Mouse (Mus musculus) adrenal gland, postnatal 10 days (tissue): ENCODE measurements around the gene Farsb. TPM values are rescaled to one million over a fixed set of nuclear protein-coding genes. Genes with fewer than 3 reads are reported as not detected.

Experiments used
- DNase-seq: peaks from one replicate; pipeline ENCODE4 v3.0.0; 2021; ENCODE audit warnings: mixed read lengths
- total RNA-seq, 2 experiments: library from RNA; stranded (reverse); gene quantifications; 2 replicates each; pipeline ENCODE4 v1.2.3; 2021

Gene Farsb
- total RNA-seq, 2 experiments from 2014 or later: 58.7 to 60.2 TPM

DNA sequence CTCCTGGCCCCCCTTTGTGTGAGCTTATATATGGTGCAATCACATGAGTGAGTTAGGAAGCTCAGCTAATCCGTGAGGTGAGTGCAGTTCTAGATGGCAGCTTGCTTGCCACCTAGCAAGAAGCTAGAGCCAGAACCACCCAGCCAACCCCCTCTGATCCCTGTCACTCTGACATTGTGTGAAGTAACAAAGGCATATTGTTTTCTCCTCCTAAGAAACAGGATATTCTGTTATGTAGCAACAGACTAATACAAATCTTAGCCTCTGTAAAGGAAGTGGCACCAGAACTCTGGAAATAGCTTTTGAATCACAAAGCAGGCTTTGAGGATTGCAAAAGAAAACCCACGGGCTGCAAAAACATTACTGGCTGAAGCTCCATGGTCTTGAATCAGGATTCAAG, 4.3 kb downstream of the Farsb start:
- DNase-seq: no peak

DNA sequence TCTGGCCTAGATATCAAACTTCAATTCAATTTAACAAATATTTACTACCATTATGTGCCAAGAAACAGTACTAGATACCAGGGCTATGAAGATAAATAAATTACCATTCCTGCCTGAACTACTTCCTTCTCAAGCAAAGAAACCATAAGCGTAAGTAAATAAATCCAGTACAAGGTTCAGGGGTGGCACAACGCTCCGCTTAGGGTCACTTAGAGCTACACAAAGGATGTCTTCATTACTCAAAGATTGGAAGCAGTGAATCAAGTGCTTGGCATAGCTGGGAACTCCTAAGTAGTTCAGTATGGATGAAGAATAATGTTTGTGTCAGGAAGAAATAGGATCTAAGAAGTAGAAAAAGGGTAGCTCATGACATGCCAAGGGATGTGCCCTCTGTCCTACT, 5.3 kb downstream of the Farsb start:
- DNase-seq: no peak

GRCm38 (mm10) chr1:78472441-78472840, 16.3 kb downstream of the Farsb start:
- DNase-seq: no peak

DNA sequence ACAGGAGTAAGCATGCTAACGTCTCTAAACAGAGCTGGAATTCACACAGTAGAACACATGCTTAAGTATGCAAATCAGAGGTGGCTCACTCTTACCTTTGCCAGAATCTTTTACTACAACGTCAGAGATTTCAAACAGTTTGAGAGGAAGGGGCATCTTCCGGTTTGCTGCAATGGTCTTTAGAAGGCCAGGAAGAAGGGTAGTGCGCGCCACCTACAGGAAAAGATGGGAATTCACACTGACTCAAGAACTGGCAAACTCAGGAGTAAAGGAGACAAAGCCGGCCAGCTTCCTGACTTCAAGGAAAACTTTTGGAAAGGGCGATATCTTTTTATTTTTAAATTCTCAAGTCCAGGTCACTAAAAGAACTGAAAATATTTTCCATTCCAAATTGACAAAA, 34.0 kb downstream of the Farsb start:
- peak; percentile 33 for DNase-seq

DNA sequence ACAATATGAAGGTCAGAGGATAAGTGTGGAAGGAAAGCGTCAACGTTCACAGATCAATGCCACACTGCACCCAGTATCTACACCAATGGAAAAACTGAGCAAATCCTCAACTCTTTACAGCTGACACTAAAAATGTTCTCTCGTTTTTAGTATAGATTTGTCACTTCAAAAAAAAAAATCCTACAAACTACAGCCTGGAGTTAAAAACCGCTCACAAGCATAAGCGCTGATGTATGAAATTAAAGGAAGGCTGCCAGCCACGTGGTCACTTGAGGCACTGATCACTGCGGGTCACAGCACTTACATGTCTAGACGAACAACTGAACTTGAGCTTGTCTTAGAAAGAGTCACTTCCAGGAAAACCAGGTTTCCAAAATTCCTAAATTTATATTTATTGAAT, 34.8 kb downstream of the Farsb start:
- DNase-seq: no peak

DNA sequence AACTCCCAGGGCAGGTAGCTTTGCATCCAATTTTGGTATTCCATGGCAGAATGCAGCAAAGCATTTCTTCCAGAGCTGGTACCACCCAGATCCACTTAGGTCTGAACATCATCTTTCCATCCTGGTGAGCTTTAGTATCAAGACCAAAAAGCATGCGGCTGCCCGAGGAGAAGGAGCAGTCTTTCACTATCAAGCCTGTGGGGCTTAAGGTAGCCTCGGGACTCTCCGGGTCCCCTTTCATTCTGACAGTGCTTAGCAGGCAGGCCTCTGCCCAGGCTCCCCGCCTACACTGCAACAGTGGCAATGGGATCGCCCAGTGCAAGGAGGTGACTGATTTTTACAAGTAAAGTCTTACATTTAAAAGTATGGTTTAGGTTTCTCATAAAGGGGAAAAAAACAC, 36.2 kb downstream of the Farsb start:
- DNase-seq: no peak

DNA sequence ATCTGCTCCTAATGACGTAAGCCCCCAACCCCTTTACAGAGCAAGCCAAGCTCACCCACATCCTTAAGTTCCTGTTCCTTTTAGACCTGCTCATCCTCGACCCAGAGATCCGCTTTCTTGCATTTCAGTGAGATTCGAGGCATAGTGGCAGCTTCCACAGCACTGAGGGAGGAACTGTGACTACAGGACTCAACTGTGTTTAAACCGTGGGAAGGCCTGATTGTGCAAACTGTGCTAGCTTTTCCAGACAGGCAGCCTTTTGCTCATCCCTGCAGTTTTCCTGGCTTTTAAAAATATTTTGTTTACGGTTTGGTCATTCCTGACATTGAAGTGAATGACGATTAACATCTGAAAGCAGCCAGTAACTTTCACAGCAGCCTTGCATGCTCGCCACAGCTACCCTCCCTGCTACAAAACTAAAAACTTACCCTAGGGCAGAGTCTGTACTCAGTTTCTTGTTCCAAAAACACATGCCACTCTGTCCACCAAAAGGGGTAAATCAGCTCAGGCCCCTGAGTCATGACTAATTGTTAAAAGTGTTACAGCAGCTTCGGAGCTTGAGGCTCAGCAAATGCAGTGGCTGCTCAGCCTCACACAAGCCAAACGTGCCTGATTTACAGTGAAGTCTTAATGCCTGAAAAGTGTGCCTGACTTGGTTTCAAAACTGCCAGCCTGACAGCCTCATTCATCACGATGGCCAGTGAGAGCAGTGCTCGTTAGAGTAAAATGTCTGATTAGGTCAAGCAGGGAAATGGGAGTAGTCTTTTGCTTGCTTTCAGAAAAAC, 37.4 kb downstream of the Farsb start:
- no peak for DNase-seq

DNA sequence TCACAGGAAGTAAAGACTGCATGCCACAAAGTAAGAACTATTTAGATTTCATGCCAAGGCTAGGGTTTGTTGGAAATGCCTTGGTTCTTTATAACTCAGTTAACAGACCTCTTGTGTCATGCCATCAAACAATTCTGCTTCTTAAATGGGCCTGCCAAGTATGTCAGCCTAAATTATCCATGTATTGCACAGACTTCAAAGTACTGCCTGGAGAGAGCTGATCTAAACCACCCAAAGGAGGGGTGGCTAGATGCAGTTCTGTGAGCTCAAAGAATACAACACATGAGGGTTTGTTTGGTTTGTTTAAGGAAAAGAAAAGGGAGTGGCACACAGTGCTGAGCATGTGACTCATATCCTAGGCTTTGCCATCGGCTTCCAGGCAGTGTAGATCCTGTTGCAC, 40.6 kb downstream of the Farsb start:
- no peak for DNase-seq

DNA sequence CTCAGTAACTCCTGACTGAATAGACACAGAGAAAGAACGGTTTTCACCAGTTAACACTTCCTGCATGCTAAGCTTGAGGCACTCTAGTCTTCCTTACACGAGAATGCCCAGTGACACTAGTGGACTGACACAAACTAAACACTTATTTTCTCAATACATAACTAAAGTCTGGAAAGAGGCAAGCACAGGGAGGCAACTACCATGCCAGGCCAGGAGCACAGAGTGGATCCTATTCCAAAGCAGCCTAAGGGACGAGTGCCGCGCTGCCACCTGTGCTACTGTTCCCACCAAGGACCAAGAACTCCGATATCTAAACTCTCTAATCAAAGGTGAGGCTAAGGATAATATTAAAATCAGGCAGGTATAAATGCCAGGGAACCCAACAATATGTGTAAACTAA, 42.0 kb downstream of the Farsb start:
- no peak for DNase-seq

DNA sequence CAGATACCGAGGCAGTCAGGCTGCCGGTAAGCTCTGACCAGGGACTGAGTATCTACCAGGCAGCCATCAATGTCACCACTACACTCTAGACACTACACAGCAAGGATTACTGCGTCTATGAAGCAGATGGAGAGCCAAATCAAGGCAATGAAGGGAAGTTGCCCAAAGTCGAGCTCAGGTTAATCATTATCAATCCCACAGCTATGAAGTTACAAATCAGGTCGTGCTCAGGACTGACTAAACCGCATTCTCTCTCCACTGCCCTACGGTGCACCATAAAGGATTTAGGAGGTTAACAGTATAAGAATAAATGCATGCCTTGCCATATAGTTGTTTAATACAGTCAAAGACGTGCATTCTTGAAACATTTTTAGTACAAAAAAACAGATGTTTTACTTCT, 42.5 kb downstream of the Farsb start:
- DNase-seq: no peak

DNA sequence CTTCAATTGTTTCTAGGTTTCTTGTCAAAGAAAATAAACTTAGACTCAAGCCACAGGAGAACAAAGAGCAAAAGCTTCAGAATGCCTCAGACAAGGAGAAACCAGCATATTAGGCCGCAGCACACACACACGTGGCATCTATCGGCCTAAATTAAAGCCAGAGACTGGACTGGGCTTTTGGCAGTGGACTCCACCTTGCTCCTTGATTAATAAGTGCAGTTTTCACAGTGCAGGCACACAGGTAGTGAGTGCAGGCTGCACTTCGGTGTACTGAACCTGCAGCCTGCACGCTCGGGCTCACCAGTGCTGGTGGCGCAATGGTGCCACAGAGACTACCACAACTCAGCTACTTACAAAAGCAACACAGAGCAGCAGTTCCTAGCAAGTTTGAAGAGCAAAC, 45.6 kb downstream of the Farsb start:
- no peak for DNase-seq

DNA sequence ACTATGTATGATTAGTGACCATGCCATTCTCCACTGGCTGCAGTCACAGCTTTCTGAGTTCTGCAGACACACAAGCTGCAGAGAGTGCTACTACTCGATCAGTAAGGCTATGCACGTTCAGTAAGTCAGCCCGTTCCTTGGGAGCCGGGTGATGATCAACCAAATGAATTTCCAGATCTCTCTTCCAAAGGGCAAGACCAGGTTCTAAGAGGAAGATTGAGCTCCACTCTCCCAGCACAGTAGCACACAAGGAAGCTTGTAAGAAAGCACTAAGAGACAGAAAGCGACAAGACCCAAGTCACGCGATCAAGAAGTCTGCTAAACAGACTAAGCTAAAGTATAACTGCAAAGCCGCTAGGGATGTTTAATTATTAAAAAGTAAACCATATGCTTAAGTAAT, 48.0 kb downstream of the Farsb start:
- DNase-seq: no peak

- DNase-seq: no peak
Measured at GRCm38 (mm10) chr1:78437150-78437549, 51.5 kb downstream of the Farsb start.

GRCm38 (mm10) chr1:78436445-78436844, 52.3 kb downstream of the Farsb start:
- no peak for DNase-seq

DNA sequence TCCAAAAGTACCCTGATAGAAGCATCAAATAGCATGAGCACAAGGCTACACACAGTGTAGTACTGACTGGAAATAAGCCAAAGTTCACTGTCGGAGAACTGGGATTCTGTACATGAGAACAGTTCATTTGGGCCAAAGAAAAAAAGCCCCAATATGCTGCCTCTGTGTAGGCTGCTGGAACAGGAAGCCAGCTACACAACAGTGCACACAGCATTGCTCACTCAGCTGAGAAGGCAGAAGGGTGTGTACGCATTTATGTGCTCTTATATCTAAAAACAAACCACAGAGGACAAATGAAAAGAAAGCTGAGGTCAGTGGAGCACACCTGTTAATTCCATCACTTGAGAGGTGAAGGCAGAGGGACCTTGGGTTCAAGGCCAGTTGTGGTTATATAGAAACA, 52.7 kb downstream of the Farsb start:
- DNase-seq: no peak

DNA sequence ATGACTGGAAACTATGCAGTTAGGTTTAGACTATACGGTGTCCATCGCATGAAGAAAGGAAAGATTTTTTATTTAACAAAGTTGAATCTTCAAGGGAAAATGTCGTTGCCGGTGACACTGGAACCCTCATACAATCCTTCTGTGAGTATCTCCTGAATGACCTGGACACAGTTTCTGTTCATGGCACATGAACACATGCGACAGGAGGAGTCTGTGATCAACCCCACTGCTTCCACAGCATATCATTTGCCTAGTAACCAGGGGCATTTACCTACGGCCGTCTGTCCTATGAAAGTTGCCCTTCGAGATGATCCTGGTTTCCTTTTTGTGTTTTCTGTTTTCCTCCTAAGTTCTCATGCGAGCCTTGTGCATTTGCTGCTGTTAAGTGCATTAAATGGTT, 55.2 kb downstream of the Farsb start:
- no peak for DNase-seq

GRCm38 (mm10) chr1:78428851-78429250, 59.8 kb downstream of the Farsb start:
- no peak for DNase-seq

DNA sequence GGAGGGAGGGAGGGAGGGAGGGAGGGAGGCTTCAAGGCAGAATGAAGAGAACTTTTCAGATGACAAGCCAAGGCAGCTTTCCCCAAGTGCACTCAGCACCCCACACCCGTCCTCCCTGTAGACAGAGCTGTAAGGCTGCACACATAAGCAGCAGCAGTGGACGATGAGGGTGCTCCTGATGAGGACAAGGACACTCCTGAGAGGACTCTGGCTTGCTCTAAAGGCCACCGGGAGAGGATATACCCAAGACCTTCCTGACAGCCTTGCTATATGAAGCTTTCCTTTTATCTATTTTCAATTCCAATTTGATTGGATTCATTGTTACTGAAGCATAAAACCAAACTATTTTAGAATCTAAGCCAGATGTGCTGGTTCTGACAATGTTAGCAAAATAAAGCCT, 61.9 kb downstream of the Farsb start:
- DNase-seq: no peak

DNA sequence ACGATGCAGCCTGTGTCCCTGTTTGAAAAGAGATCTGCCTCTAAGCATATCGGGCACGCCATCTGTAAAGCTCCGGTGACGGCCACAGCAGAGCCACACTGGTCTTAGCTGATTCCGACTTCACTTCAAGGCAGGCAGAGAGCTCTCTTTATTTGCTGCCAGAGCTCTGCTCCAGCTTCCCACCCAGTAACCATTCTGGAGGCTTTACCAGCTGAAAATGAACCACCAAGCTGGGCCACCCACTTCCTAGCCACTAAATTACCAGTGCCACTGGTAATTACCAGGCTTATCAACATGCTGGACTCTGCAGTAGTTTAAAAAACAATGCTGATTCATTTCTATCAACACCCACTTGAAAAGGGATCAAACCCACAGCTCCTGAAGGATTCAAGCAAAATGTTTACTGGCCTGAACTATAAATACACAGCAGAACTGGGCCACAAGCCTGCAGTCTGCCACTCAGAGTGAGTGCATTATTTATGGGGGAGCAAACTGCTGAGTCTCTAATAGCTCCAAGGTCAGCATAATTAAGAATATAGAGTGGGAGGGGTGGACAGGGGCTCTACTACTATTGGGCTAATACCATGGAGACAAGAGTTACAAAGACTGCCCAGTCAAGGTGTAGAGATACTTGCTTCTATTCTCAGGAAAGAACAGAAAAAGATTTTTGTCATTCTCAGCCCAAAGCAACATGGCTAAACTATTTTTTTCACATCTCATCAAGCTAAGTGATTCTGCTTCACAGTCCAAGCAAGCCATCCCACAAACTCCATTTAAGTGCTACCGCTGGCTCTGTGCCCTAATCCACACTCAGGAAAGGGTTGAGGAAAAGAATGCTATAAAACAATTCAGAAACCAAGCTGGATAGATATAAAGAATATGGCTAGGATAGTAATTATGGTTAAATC, 62.6 kb downstream of the Farsb start:
- DNase-seq: no peak

DNA sequence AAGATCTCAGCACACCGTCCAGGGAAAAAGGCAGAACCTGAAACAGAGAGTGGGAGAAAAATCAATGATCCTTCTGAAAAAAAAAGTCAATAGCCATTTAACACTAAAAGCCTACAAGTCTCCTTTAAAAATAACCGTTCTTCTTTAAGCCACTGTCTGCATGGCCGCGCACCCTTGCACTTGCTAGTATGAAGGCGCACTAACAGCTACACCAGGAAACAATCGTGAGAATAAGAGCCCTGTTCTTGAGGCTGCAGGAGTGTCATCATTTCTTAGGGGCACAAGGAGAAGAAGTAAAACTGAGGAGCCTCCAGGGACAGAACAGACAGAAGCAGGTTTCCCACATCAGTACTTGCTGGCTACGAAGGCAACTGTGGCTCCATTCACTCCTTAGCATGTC, 63.4 kb downstream of the Farsb start:
- DNase-seq: no peak

- DNase-seq: no peak
Measured at GRCm38 (mm10) chr1:78424848-78425247, 63.8 kb downstream of the Farsb start.

DNA sequence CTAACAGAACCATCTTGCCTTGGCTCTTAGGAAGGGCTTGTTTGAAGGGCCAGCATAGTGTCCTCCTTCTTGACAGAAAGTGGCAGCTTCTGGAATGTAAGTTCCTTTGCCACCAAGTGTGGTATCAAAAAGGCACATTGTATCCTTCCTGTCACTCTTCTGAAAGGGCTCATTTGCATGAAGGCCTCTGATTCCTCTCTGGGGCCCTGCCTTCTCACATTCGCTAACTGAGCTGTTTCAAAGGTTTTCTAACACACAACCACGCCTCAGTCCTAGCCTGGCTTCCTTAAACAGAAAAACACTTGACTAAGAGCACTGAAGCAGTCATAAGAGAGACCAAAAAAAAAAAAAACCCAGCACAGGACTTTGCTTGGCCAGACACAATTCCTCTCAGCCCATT, 66.1 kb downstream of the Farsb start:
- DNase-seq: no peak

DNA sequence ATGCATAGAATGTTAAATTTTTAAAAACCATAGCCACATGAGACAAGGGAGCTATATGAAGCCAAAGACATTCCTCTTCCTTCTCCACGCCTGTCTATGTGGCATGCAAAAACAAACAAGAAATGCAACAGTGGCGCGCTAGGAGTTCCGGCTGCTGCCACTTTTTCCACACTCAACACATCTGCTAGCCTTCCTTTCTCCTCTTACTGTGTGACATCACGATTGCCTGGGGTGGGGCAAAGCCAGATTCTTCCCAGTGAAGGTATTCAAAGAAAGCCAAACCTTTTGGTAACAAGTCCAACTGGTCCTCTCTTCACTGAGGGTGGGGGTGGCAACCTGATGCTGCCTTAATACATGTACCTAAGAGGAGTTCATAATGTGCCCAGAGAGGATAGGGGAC, 66.9 kb downstream of the Farsb start:
- DNase-seq: no peak

GRCm38 (mm10) chr1:78420271-78420670, 68.4 kb downstream of the Farsb start:
- no peak for DNase-seq
